Mouse (Mus musculus) T-helper 2 cell (primary cell): ENCODE results near the gene Aifm2.

ENCODE experiments used
- in situ Hi-C: fragments of 300-600 bp; cut with MboI, MseI; formaldehyde crosslinking; loops from one replicate; pipeline ENCODE4 v1.15.1; 2025; ENCODE audit warnings: high pct_unique_total_duplicates

Gene Aifm2

DNA sequence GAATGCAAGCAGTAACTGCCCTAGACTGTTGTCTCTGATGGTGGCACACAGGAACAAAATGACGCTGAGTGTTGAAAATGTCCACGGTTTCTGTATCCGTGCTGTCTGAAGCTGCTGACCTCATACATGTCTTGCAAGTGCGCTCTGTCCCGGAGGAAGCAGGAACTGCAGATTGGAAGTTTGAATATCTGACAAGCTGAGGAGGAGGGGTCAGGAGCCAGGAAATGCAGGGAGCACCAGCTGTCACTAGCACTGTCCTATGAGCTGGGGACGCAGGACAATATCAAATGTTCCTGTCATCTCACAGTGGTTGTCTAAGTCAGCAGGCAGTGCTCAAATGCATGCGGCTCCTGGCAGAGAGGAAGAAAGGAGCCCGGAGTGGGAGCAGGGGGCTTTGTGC is 49.6 kb downstream of the Aifm2 start:
- in situ Hi-C loops, result no loop called here

DNA sequence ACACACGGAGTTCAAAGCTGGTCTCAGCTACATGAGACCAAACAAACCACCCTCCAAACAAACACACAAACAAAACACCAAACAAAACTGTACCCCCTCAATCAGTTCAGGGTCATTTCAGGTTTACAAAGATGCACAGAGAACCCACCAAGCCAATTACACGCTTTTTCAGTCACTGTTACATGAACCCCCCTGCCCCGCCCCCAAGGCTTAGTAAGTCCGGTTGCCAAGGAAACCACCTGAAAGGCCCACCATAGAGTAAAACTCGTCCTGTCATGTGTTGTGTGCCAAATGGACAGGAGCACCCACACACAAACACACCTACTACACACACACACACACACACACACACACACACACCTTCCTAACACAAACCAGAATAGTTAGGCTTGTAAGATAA is 50.5 kb downstream of the Aifm2 start:
- in situ Hi-C loops, result no loop called here

DNA sequence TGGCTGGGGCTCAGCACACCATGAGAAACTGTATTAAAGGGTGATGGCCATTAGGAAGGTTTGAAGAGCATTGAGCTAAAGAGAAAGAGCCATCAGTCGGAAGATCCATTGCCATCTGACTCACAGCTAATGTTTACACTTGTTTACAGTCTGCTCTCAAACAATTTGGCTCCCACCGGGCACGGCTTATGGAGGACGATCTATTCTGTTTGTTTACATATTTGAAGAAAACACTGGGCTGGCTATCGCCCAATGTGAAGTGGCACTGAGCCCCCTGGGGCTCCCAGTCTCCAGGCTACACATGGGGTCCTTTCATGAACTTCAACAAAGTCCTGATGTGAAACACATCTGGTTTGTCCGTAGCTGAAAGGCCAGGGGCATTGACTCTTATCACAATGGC is 51.7 kb downstream of the Aifm2 start:
- in situ Hi-C loops, result no loop called here

DNA sequence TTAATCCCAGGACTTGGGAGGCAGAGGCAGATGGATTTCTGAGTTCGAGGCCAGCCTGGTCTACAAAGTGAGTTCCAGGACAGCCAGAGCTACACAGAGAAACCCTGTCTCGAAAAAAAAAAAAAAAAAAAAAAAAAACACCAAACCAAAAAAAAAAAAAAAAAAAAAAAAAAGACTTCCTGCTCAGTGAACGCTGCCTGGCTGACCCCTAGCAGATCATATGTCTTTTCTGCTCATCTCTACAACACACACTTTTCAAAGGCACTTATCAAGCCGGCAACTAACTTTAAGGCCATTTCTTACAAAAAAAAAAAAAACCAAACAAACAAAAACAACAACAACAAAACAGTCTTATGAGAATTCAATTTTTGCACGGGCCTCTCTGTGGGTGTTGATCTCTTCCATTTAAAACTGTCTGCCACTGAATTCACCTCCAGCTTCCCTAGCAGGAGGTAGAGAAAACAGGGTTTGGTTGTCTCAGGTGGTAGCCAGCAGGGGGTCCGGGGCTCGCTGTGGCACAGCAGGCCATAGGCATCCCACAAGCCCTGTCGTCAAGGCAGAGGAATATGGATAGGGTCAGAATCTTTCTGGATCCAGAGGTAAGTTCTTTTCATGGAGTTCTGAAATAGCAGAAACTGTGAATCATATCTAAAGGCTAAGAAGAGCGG is 66.5 kb downstream of the Aifm2 start:
- in situ Hi-C loops, result no loop called here

DNA sequence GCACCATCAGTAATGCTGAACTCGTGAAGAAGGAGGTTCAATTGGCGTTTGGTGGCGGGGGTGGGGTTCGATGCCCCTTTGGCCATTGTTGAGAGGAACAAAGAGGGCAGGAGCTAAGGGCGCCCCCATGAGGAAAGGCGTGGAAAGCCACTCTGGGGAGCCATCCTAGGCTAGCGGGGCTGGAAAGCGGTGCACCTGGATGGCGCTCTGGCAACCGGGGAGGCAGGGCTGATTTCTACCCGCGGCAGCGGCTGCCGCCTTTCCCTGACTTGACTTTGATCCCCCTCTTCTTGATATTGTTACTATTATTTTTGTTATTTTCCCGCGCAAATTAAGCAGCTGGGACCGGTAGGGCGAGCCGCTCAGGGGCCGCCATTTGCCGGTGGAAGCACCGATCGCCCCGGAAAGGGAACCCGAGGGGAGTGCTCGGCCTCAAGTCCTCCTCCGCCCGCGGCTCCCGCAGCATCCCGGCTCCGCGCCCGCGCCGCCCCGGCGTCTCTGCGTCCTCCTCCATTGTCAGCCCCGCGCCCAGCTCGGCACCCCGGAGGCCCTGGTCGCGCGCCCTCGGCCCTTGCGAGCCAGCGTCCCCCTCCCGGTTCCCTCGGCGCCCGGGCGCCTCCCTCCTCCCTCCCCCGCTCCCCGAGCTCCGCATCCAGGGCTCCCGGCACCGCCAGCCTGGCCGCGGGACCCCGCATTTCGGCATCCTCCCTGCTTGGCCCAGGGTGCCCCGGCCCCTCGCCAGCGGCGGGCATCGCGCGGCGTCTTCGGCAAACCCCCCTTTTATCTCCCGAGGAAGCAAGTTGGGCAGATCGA is 67.9 kb downstream of the Aifm2 start:
- in situ Hi-C loops, result no loop called here

DNA sequence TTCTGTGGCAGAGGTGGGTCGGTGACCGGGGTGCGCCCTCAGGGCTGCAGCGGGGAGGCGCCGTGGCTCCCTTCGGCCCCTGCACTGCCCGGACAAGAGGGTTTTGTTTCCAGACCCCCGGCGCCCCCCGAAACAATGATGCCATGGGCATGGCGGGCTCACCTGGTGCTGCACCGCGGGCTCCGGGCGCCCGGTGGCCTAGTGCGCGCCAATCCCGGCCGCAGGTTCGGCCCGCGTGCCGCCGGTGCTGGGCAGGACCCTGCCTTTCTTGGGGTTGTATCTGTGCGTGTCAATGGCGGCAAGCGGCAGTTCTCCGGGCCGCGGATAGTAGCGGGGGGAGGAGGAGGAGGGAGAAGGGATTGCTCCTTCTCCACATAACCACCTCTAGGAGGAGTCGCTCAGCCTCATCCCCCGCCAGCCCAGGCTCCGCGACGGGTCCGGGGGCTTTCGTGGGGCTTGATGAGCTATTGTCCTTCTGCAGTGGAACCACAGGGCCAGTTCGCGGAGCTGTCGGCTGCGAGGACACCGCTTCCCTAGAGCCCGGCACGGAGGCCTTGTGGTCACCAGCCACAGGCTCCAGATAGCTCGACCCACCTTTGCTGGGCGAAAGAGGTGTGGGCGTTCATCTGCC is 68.7 kb downstream of the Aifm2 start, which contains the start of gene H2afy2:
H2afy2 (minus strand) TSS at position 527 of the 631 bp plus-strand sequence.
- in situ Hi-C loops, result no loop called here

DNA sequence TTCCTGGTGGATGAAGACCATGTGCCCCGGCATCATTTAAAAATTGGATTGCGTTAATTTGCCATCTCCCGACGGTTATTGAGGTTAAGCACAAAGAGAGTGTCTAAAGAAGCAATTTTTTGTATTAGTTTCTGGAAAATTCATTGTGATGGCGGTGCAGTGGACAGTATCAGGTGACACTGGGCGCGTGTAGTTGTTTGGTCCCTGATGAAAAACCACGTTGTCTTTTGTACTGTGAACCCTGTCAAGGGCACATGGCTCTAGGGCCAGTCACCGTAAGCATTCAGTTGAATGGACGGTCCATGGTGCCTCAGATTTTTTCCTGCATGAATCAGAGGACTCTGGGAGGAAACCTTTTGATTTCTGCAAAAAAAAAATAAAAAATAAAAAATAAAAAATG is 69.4 kb downstream of the Aifm2 start:
- in situ Hi-C loops, result no loop called here

DNA sequence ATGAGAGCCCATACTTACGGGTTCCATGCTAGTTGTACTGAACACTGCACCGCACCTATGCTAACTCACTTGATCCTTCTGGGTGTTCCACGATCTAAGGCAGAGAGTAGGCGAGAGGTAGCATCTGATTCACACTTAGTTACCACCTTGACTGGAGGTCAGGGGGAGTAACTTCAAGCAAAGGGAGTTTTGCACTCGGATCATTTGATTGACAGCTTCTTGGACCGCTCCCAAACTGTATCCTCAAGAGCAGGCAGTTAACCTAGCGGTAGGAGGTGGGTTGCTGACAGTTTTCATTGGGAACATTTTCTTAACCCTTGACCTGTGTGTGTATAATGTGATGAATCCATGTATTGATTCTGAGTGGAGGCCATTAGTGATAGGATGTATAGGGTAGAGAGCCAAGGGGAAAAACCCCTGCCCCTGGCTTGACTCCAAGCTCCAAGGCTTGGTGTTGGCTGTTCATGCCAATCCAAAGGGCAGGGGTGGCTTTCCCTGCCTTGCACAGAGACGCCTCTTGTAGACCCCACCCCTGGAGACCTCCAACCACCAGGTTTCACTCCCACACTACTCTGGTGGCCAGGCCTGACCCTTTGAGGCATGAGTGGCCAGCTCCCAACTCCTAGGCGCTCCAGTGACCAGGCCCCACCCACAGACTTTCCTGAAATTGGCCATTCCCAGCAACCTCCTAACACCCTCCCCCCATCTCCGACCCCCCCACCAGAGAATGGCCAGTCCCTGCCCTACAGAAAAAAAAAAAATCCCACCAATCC is 72.7 kb downstream of the Aifm2 start:
- in situ Hi-C loops, result no loop called here

DNA sequence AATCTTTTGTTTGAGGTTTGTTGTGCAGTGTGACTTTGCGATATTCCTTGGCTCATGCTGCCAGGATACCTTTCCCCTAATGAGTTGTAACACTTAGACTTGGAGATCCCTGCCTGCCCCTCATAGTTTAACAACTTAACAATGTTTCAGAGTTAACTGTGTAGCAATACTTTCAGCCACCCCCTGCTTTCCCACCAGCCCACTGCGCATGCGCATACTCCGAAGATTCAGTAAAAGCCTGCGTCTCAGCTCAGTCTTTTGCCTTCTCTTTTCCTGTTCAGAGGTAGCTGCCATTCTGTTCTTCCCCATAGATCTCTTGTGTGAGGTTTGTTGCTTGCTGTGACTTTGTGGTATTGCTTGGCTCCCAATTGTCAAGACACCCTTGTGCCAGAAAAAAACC is 73.4 kb downstream of the Aifm2 start:
- in situ Hi-C loops, result no loop called here
